Mouse (Mus musculus): Measurements from ENCODE around the gene 9330159F19Rik. TPM values are rescaled to one million over a fixed set of nuclear protein-coding genes. Genes with fewer than 3 reads are reported as not detected.

Gene 9330159F19Rik
- not detected in 2 replicates for polyA plus RNA-seq (2012; ENCODE audit: low replicate concordance)

GRCm38 (mm10) chr10:29211453-29211852 lies at the start of gene 9330159F19Rik:
TSS of gene 9330159F19Rik (plus strand) at chr10:29211606.

GRCm38 (mm10) chr10:29198642-29199041 lies 12.8 kb upstream of the 9330159F19Rik start, which contains the start of gene Gm49353:
TSS of gene Gm49353 (plus strand) at chr10:29198954.

Other genes starting within 250 kb of the 9330159F19Rik start
- not detected in 2 replicates for gene 2310057J18Rik, start 225.3 kb upstream of the 9330159F19Rik start, polyA plus RNA-seq (2012; ENCODE audit: low replicate concordance)
- 0.06 TPM in 1 of 2 replicates, not detected in the other for gene Soga3, start 67.8 kb upstream of the 9330159F19Rik start, polyA plus RNA-seq (2012; ENCODE audit: low replicate concordance)
- not detected in 2 replicates for gene Gm49353, start 12.7 kb upstream of the 9330159F19Rik start, polyA plus RNA-seq (2012; ENCODE audit: low replicate concordance)
- 0.42 and 1.2 TPM in 2 replicates for gene Echdc1, start 101.6 kb downstream of the 9330159F19Rik start, polyA plus RNA-seq (2012; ENCODE audit: low replicate concordance)
- 2.2 and 2.4 TPM in 2 replicates for gene Rnf146, start 150.8 kb downstream of the 9330159F19Rik start, polyA plus RNA-seq (2012; ENCODE audit: low replicate concordance)